Mouse (Mus musculus): ENCODE data around the gene Cckar.
A peak's percentile ranks its signal among the peaks of the same experiment; 100 is the strongest.
"Not testable (repeated sequence)": the region's sequence is repeated elsewhere in the genome, so short reads cannot be mapped to it uniquely, and the experiment has no call there.

Cckar gene

DNA sequence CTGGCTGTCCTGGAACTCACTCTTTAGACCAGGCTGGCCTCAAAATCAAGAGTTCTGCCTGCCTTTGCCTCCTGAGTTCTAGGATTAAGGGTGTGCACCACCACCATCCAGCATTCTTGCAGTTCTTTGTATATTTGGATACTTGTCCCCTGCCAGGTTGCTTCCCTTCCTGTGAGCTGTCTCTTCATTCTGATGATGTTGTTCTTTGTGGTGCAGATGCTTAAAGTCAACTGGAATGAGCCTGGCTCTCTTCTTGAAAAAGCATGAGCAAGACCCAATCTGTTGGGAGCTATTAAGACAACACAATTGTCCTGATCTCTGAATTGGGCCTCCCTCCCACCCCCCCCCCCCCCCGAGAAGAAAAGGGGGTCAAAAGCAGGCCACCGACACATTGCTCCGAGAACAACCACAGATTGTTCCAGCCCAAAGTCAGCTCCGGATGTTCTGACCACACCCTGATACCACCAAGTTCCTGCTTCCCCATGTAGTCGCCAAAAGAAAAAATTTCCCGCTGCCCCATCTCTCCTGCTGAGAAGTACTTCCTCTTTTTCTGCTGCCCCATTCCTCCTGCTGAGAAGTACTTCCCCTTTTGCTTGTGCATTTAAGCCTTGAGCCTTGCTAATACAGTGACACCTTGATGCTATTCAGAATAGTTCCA is 33.9 kb downstream of the Cckar start:
- DNase-seq (ENCODE audit: extremely low spot score, low spot score): not testable (repeated sequence)

GRCm38 (mm10) chr5:53672352-53672751 is 35.2 kb downstream of the Cckar start:
- peak; percentile 81 for DNase-seq (ENCODE audit: extremely low spot score, low spot score)

- DNase-seq (ENCODE audit: extremely low spot score, low spot score): no peak
These were observed 36.0 kb downstream of the Cckar start for GRCm38 (mm10) chr5:53671507-53671906.

DNA sequence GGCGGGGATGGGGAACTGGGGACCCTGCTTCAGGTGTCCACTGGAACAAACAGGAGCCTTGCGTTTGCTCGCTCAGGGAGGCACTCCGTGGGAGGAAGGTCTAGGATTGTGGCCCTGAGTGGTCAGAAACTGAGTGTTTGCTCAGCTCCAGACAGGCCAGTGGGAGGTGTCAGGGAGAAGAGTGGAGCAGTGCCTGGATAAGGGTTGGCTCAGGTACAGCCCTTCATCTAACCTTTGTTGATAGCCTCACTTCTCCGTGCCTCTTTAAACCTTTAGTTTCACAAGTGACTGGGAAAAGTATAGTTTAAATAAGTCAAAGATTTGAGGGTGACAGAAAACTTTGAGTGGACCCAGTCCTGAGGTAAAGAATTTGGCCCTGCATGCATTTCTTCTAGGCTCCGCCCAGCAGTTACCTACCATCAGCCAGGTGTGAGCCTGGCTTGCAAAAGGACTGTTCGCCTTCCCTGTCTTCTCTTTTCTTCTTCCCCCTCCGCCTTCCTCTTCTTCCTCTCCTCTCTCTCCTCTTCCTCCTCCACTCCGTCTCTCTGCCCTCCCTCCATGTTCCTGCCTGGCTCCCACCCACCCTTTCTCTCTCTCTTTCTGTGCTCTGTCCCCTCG is 37.1 kb downstream of the Cckar start:
- no peak for DNase-seq (ENCODE audit: extremely low spot score, low spot score)

GRCm38 (mm10) chr5:53668021-53668420 is 39.5 kb downstream of the Cckar start:
- DNase-seq (ENCODE audit: extremely low spot score, low spot score): no peak

DNA sequence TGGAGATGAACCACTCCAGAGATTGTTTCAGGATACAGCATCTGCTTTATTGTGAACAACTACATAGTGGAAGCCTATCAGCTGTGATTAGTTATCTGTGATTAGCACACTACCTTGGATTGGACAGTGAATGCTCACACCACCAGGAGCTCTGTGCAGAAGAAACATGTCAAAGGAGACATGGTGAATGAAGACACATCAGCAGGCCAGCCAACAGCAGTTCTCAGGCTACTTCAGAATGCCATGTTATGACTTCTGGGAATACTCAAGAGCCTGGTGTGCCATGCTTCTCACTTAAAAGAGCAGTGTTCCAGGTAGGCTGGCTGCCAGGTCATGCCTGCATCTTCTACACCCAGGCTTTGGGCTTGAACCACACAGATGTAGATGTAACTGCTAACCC is 43.8 kb downstream of the Cckar start:
- DNase-seq (ENCODE audit: extremely low spot score, low spot score): no peak

GRCm38 (mm10) chr5:53662413-53662812 is 45.1 kb downstream of the Cckar start:
- DNase-seq (ENCODE audit: extremely low spot score, low spot score): no peak

- no peak for DNase-seq (ENCODE audit: extremely low spot score, low spot score)
These were observed 46.0 kb downstream of the Cckar start for GRCm38 (mm10) chr5:53661508-53661907.

GRCm38 (mm10) chr5:53657925-53658324 is 49.6 kb downstream of the Cckar start:
- no peak for DNase-seq (ENCODE audit: extremely low spot score, low spot score)

DNA sequence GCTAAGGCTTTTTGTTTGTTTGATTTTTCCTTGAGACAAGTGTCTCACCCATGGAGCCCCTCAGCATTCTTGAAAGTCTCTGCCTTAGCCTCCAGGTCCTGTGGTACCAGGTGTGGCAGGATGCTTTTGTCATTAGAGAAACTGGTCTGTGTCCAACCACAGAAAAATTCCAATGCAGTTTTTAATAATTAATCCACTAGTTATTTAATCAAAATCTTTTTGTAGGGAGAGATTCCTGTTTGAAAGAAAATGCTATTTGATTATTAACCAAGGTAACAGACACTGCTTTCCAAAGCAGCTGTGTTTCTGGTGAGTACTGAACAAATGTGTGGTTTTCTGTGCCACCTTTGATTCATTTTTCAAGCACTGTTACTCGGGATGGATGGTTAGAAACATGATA is 50.9 kb downstream of the Cckar start:
- no peak for DNase-seq (ENCODE audit: extremely low spot score, low spot score)
